Mouse (Mus musculus): ENCODE data around the gene Tuba1b.
"Not testable (repeated sequence)": the region's sequence is repeated elsewhere in the genome, so short reads cannot be mapped to it uniquely, and the experiment has no call there.

The Tuba1b gene

DNA sequence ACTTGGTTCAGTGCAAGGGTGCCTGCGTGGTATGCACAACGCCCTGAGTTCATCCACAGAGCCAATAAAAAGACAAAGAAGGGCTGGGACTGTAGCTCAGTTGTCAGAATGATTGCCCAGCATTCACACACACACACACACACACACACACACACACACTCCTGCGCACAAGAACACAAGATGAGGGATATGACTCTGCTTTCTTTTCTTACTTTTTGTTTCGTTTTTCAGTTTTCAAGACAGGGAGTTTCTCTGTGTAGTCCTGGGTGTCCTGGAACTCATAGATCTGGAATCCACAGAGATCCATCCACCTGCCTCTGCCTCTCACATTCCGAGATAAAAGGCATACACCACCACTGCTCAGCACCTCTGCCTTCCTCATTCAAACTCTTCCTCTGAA, 6.8 kb downstream of the Tuba1b start:
- in situ Hi-C loops (cut with MboI; ENCODE audit: low sequenced_read_pairs): no loop called here

DNA sequence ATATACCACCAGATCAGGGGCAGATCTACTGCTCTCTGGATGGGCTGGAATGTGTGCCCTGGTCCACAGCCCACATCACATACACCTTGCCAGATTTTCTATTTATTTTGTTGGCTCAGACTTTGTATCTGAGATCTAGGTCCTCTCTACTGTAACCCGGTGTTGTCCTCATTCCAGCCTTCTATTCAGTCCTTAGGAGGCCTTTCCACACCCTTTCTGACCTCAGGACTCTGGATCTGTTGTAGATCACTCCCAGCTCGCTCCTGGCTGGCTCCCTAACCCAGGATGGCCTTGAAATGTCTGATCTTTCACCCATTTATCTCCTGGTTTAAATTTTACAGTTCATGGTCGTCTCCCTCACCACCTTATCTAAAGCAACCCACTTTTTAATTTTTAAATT, 9.7 kb downstream of the Tuba1b start:
- in situ Hi-C loops (cut with MboI; ENCODE audit: low sequenced_read_pairs): no loop called here

DNA sequence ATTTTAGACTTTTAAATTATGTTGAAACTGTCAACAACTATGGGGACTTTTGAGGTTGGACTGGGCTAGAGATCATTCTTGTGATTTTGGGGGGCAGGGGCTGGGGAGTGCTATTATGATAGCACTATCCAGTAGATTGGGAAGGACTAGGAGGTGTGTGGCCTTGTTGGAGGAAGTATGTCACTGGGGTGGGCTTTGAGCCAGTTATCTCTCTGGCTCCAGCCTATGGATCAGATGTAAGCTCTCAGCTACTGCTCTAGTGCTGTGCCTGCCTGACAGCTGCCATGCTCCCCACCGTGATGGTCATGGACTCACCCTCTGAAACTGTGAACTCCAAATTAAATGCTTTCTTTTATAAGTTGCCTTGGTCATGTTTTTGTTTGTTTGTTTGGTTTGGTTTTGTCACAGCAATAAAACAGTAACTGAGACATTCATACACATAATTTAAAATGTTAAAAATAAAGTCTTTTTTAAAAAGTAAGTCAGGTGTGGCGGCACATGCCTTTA, 11.3 kb downstream of the Tuba1b start:
- in situ Hi-C loops (cut with MboI; ENCODE audit: low sequenced_read_pairs): no loop called here

DNA sequence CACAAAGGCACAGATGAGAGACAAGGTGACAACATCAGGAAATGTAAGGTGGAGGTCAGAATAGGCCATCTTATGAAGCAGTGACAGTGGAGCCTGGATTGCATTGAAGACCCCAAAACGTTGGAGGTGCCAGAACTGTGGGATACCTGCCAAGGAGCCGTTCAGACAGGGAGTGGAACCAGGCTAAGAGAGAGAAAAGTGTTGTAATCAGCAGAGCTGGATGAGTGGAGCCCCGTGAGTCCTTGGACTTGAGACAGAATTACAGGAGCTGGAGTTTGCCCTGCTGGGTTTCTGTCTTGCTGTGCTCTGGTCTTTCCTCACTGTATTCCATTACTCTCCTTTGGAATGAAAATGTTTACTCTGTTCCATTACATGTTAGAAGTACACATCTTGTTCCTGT, 11.8 kb downstream of the Tuba1b start:
- in situ Hi-C loops (cut with MboI; ENCODE audit: low sequenced_read_pairs): no loop called here

DNA sequence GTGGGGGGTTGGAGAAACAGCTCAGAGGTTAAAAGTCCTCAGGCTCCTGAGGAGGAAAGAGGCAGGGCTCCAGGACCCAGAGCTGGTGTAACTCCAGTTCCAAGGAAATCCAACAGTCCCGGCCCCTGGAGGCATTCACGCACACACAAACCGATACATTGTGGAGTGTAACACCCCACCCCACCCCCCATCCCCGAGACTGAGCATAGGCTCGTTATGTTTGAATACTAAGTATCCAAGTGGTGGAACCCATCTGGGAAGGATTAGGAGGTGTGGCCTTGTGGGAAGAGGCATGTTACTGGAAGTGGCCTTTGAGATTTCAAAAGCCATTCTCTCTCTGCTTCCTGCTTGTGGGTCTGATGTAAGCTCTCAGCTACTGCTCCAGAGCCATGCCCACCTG, 12.9 kb downstream of the Tuba1b start:
- in situ Hi-C loops (cut with MboI; ENCODE audit: low sequenced_read_pairs): no loop called here

DNA sequence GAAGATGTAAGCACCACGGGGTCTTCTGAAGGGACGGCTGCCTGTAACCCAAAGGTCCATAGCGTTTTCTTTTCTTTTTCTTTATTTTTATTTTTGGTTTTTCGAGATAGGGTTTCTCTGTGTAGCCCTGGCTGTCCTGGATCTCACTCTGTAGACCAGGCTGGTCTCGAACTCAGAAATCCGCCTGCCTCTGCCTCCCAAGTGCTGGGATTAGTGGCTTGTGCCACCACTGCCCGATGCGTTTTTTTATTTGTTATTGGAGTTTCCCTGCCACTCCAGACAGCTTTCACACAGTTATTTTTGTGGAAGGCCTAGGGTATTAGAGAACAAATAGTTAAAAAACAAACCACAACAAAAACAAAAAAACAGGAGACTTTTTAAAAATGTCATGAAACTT, 15.9 kb downstream of the Tuba1b start:
- in situ Hi-C loops (cut with MboI; ENCODE audit: low sequenced_read_pairs): not testable (repeated sequence)

DNA sequence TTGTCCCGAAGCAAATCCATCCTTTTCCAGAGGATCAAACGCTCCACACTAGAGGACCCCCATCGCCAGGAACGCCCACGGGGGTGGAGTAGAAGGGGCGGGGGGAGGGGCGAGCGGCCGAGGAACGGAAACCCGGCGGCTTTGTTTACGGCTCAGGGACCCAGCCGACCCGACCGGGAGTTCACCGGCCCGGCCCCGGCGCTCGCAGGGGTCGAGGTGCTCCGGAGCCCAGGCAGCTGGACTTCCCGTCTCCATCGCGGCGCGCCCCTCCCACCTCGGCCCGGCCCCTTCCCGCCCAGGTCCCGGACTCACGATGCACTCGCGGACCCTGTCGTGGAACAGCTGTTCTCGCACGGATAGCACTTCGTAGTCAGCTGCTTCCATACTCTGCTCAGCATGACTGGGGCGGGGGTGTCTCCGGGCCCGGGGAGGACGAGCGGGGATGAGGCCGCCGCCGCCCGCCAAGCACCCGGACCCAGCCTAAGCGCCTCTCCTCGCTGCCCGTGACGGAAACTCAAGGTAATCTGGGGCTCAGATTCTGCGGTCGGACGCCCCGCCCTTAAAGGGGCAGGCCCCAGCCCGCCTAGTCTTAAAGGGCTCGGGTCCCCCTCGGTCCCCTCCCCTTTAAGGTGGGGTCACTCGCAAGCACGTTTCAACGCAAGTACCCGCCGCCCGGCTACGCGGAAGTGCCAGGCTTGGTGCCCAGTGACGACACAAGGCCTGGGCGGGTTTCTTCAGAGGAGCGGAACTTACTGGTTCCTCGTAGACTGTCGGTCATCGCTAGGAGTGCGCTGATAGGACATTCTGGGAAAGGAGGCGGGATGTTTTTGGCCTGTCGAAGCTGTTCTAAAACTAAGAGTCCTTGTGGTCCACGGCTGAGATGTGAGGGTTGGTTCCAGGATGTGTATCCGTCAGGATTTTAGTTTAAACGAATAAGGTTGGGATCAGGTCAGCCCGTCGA, 16.5 kb downstream of the Tuba1b start, which contains the start of gene Lmbr1l:
Gene Lmbr1l (minus strand): TSS at position 694 of the 961 bp plus-strand sequence.
- in situ Hi-C loops (cut with MboI; ENCODE audit: low sequenced_read_pairs): no loop called here

DNA sequence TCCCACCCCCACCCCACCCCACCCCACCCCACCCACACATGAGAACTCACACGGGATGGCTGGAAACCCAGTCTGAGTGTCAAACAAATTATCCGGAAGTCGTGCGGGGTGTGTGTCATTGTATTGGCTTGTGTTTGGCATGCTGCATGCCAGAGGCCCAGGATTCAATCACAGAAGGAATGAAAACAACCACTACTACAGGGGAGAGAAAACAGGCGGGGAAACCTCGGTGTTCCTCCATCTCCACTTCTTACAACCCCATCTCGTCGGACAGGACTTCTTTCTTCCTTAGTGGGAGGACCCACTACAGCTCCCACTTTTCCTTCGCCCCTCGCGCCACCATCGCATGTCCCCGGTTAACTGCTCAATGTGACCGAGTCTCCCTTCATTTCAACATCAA, 17.3 kb downstream of the Tuba1b start:
- in situ Hi-C loops (cut with MboI; ENCODE audit: low sequenced_read_pairs): no loop called here

DNA sequence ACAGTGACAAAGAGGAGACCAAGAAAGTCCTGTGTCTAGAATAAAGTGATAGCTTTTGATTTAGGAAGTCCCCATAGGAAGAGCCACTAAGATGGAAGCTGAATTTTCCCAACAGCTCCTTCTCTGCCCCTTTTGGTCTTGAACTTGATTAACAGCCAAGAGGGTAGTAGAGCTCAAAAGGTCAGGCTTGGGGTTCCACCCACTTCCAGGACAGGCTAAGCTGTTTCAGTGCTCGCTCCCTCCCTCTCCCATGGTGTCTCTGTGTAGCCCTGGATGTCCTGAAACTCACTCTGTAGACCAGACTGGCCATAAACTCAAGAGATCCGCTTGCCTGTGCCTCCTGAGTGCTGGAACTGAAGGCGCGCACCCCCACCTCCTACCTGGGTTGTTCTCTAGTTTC, 18.3 kb downstream of the Tuba1b start:
- in situ Hi-C loops (cut with MboI; ENCODE audit: low sequenced_read_pairs): no loop called here

DNA sequence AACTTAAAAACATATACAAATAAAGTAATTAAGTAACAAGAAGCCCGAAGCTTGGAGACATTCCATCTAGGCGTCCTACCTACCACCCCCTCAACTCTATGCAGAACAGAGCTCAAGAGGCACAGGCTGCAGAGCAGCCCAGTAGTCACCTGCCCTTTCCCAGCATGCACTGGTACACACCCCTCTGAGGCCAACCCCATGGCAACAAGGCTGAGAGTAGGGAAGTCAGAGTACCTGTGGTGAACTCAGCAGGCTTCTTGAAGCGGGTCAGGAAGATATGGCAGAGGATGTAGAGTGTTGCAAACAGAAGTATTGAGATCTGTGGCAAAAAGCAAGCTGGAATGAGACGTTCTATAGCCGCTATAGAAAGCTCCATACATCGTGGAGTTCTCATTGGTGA, 19.5 kb downstream of the Tuba1b start:
- in situ Hi-C loops (cut with MboI; ENCODE audit: low sequenced_read_pairs): no loop called here

DNA sequence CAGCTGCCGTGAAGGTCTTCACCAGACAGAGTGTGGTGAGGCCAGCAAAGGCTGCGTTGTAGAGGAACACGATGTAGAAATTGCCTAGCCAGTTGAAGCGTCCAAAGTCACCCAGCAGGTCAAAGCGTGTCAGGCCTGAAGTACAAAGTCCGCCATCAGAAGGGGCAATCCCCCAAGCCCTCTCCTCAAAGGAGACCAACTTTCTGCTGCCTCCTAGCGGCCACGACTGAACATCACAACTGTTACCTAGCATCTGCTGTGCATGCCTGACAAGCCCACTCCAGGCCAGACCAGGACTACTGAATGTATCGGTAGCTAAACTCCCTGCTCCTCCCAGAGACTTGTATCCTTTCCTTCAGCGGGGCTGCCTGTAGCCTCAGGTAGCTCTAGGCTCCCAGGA, 29.7 kb downstream of the Tuba1b start:
- in situ Hi-C loops (cut with MboI; ENCODE audit: low sequenced_read_pairs): no loop called here

DNA sequence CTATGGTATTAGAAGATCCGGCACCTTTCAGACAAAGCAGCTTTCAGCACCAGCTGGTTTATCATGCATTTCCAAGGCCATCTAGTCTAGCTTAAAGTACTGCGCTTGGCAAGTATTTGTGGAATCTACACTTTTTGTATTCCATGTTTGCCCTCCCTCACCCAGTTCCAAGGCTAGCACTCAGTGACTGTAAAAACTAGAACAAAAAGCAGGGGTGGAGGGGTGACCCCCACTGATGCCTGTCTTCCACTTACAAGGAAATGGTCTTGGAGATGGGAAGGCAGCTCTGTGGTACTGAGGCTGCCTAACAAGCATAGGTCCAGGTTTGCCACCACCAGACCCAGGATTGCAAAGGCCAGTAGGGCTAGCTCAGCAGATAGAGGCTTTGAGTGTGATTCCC, 31.8 kb downstream of the Tuba1b start:
- in situ Hi-C loops (cut with MboI; ENCODE audit: low sequenced_read_pairs): no loop called here

DNA sequence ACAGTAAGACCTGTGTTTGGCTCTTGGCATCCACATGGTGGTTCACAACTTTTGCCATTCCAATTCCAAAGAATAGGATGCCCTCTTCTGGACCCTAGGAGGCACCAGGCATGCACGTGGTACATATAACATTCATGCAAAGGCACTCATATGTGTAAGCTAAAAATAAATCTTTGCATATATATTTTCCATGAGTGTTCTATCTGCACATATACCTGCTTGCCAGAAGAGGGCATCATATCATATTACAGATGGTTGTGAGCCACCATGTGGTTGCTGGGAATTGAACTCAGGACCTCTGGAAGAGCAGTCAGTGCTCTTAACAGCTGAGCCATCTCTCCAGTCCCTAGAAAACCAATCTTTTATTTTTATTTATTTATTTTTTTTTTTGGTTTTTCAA, 32.8 kb downstream of the Tuba1b start:
- in situ Hi-C loops (cut with MboI; ENCODE audit: low sequenced_read_pairs): no loop called here

DNA sequence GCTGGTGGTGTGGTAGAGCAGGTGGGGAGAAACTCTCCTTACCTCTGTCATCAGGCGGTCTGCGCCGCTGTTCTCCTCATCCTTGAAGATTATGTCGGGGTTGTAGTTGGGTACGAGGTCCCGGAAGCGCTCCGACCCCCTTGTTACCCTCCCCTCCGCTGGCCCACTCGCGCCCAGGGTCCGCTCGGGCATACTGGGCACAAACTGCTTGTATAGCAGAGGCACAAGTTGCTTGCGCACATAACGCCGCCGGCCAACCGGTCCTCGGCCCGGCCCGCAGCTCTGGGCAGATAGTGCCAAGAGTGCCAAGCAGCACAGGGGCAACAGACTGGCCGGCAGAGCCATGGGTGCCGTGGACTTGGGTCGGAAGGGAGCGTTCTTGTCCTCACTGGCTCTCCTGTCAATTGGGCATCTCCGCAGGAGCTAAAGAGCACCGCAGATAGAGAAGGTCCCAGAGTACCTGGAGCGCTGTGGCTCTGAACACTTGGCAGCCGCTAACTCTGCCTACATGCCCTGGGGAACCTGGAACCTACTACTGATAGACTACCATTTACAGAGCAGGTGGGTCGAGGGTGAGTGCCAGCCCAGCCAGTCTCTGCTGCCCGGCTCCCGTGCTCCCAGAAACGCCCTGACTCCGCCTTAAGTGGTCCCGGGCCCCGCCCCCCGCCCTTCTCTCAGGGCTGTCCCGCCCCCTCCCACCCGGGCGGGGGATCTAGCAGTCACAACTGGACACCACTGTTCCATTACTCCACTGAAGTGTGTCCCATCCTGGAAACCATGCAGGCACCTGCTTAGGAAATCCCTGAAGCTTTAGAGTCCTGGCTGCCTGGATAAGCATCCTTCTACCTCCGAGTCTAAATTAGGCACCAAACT, 36.2 kb downstream of the Tuba1b start, which contains the start of gene Dhh:
Gene Dhh (minus strand): TSS at position 613 of the 873 bp plus-strand sequence.
- in situ Hi-C loops (cut with MboI; ENCODE audit: low sequenced_read_pairs): no loop called here

DNA sequence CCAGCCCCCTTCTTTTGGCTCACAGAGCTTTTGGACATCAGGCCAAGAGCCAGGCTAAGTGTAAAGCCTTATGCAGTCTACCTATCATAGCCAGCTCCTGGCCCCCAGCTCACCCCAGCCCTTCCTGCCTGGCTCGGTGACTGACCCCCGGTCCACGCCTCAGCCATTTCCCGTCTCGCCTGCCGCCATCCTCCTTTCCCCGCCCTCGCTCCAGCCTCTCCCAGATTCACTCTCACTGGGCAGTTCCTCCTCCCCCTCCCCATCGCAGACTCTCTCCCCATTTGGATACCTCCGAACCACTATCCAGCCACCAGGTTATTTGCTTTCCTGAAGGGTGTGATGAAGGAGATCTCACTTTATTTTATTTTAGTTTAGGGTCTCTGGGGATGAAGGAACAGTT, 36.9 kb downstream of the Tuba1b start:
- in situ Hi-C loops (cut with MboI; ENCODE audit: low sequenced_read_pairs): no loop called here

DNA sequence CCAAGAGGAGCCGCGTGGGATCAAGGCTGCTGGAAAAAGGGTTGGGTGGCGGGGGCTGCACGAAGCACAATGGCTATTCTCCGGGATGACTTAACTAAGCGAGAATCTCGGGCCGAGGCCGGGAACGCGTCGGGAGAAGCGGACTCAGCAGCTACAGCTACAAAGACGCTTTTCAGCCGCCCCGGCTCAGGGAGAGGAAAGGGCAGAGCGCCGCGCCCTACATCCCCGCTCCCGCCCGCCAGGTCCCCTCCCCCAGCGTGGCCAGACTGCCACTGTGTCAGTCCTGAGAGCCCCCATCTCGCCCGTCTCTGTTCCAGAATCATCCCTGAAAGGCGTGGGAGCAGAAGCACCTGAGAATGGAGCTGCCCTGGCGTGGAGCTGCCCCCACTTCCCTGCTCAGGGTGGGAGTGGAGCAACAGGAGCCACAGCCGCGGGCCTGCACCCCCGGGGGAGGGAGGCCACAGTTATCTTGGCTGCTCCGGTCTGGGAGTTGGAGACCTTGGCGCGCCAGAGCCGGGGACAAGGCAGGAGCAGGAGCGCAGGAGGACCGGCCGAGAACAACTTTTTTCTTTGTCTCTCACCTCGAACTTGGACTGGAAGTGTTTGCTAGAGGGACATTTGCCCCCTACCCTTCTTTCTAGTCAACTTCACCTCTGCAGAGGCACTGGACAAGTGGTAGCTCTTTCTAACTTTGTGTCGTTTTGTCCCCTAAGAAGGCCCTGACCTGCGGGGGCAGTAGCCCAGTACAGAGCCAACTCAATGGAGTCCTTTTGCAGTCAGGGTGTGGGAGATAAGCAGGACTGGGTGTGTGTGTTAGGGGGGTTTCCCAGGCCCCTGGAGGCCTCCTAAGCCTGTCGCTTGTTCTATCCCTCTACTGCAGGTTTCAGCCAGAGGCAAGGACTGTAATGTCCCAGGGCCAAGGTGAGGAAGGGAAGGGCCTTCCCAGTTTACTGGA, 38.5 kb downstream of the Tuba1b start:
- in situ Hi-C loops (cut with MboI; ENCODE audit: low sequenced_read_pairs): no loop called here

DNA sequence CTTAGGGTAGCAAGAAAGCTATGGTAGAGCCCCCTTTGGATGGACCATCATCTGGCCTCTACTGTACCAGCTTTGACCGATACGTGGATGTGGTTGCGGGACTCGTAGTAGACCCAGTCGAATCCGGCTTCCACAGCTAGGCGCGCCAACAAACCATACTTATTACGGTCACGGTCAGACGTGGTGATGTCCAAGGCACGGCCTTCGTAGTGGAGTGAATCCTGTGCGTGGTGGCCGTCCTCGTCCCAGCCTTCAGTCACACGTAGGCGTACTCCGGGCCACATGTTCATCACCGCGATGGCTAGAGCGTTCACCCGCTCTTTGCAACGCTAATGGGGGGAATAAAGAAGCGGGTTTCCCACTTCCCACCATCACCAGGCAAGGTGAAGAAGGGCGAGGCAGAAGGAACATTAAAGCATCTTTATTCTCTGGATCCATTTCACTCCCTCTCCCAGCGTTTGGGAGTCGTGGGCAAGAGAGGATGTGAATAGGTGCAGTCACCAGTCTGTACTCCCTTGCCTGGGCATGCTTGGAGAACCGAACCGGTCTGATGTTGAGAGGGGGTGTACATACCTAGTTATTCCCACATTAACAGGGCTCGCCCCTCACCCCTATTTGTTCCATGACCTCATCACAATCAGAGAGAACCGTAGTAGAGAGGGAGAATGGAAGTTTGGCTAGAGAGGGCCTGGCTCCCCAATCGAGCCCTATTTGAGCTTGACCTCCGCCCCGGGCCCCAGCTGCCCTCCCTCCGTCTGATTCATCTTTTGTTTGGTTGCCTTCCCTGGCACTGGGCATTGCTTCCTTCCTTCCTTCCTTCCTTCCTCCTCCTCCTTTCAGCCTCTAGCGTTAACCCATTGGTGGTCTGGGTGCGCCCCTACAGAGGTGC, 39.4 kb downstream of the Tuba1b start:
- in situ Hi-C loops (cut with MboI; ENCODE audit: low sequenced_read_pairs): no loop called here

DNA sequence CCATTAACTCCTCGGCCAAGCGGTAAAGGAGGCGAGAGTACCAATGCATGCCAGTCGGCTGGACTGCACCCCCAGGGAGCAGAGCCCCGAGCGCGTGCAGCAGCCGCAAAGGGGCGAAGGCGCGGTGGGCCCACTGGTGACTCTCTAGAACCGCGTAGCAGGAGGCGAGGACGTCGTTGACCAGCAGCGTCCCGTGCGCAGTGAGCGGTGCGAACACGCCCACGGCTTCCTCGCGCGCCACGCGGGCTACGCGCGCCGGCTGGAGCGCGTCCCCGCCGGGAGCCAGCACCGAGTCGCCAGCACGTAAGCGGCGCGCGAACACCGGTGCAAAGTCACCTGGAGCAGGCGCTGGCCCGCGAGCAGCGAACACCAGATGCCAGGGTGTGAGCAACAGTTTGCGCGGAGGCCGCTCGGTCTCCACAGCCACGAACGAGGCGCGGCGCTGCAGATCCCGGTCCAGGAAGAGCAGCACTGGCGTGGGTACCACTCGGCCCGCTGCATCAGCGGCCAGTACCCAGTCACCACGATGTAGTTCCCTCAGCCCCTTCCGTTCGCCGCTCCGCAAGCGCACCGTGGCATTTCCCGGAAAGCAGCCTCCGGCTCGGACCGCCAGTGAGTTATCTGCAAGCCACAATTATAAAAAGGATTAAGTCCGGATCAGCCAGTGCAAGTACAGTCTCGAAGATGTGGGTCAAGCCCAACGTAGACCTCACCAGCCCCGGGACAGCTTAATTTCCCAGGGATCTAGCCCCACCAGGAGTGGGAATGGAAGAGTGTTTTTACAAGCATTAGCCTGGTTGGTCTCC, 40.2 kb downstream of the Tuba1b start, which contains the start of gene Rhebl1:
Gene Rhebl1 (minus strand): TSS at position 601 of the 806 bp plus-strand sequence.
- in situ Hi-C loops (cut with MboI; ENCODE audit: low sequenced_read_pairs): no loop called here

Data from CH12F3 (cell line).